Mouse (Mus musculus) C2C12 (cell line): Measurements from ENCODE around the gene Irf5. TPM values are rescaled to one million over a fixed set of nuclear protein-coding genes. Genes with fewer than 3 reads are reported as not detected.

Experiments
- H3K27me3 ChIP-seq: one replicate; pipeline ENCODE4 v1.6.1; 2011; ENCODE audit not compliant: control insufficient read depth, insufficient read depth, insufficient read length
- H3K36me3 ChIP-seq: one replicate; pipeline ENCODE4 v1.6.1; 2011; ENCODE audit not compliant: control insufficient read depth, insufficient read depth
- H3K4me3 ChIP-seq: one replicate; pipeline ENCODE4 v1.5.1; 2011; ENCODE audit warnings: mild to moderate bottlenecking, control low read depth; ENCODE audit not compliant: poor library complexity, insufficient read depth, severe bottlenecking
- H3K79me2 ChIP-seq: one replicate; pipeline ENCODE4 v1.6.1; 2011; ENCODE audit not compliant: control insufficient read depth, insufficient read depth
- H3K79me3 ChIP-seq: one replicate; pipeline ENCODE4 v1.6.1; 2011; ENCODE audit warnings: low read depth, control low read depth
- H3ac ChIP-seq: one replicate; pipeline ENCODE3; 2011; ENCODE audit warnings: low read depth; ENCODE audit not compliant: control insufficient read depth, insufficient read length
- CEBPB ChIP-seq: IDR thresholded peaks from one replicate; pipeline ENCODE4 v1.6.1; 2011; ENCODE audit warnings: low read depth, mild to moderate bottlenecking, control low read depth, moderate library complexity
- CTCF ChIP-seq: IDR thresholded peaks from one replicate; pipeline ENCODE4 v1.5.1; 2011; ENCODE audit not compliant: control insufficient read depth, insufficient read depth, insufficient read length
- FOSL1 ChIP-seq: IDR thresholded peaks from one replicate; pipeline ENCODE4 v1.8.0; 2011; ENCODE audit warnings: mild to moderate bottlenecking, low read length; ENCODE audit not compliant: poor library complexity, insufficient read depth, severe bottlenecking
- MAX ChIP-seq: IDR thresholded peaks from one replicate; pipeline ENCODE4 v1.6.1; 2011; ENCODE audit warnings: mild to moderate bottlenecking, control low read depth
- MYOD1 ChIP-seq: IDR thresholded peaks from one replicate; pipeline ENCODE4 v1.6.1; 2011; ENCODE audit warnings: low read depth; ENCODE audit not compliant: control insufficient read depth, insufficient read length
- MYOG ChIP-seq: IDR thresholded peaks from one replicate; pipeline ENCODE4 v1.6.1; 2011; ENCODE audit not compliant: control insufficient read depth, insufficient read length; ENCODE audit errors: extremely low read depth
- USF1 ChIP-seq: IDR thresholded peaks from one replicate; pipeline ENCODE4 v1.6.1; 2011; ENCODE audit warnings: low read depth, mild to moderate bottlenecking, control low read depth, moderate library complexity
- long read RNA-seq, 2 experiments: library from polyadenylated mRNA; unstranded; transcript quantifications; one replicate each; pipeline ENCODE4 v2.0.0; 2019 to 2020
- polyA plus RNA-seq: library from polyadenylated mRNA; unstranded; fragments of >200 nt; fragmentation: generic; extraction: Trizol; gene quantifications from one replicate; pipeline ENCODE4 v1.2.1, GENCODE M21; 2012; ENCODE audit warnings: missing spikeins

Gene Irf5
- 7.6 TPM for polyA plus RNA-seq
- long read RNA-seq, experiment 1, partial matches to known transcripts = 0 of 6 reads
- long read RNA-seq, experiment 1, other reads (novel, unspliced or antisense) = 2 of 6 reads
- long read RNA-seq, experiment 2, transcript Irf5-201 (9 exons, 2,189 nt) = major isoform, 29 of 36 reads
- long read RNA-seq, experiment 2, partial matches to known transcripts = 1 of 36 reads
- long read RNA-seq, experiment 2, other reads (novel, unspliced or antisense) = 6 of 36 reads

- TF ChIP-seq FOSL1 (no peak), MYOD1 (no peak), MAX (no peak), CTCF (no peak), CEBPB (no peak), USF1 (no peak), MYOG (no peak)
- Histone ChIP-seq H3K79me2 (no peaks in the 10 kb centered on the region), H3K79me3 (no peaks in the 10 kb centered on the region), H3K27me3 (no peaks in the 10 kb centered on the region), H3K36me3 (no peaks in the 10 kb centered on the region), H3K4me3 (peak within 1 kb of the TSS; percentile 23), H3ac (peak within 1 kb of the TSS; percentile 85)
These were observed at the start of gene Irf5 for GRCm38 (mm10) chr6:29526281-29527251. Gene Irf5 (plus strand): TSS chr6:29526625.

DNA sequence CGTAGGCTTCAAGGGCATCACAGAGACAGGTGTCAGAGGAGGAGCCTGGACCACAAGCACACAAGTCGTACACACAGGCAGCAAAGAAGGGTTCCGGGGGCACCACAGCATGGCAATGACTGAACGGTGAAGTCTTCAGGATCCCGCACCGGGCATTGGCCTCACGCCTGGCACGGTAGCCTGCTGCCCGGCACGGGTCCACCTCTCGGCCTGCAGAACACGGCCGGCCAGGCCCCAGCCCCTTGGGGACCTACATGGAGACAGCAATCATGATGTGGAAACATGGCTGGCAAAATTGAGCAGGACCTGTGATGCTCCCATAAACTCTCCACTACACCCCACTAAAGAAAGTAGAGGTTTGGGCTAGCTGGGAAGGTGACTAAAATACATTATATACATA lies 43.7 kb upstream of the Irf5 start:
- Histone ChIP-seq H3ac (no peak overlapping the region), H3K27me3 (peaks cover 33% of the 10 kb centered on the region), H3K79me2 (no peaks in the 10 kb centered on the region), H3K4me3 (no peak overlapping the region), H3K36me3 (no peaks in the 10 kb centered on the region), H3K79me3 (no peaks in the 10 kb centered on the region)
- TF ChIP-seq USF1 = no peak

DNA sequence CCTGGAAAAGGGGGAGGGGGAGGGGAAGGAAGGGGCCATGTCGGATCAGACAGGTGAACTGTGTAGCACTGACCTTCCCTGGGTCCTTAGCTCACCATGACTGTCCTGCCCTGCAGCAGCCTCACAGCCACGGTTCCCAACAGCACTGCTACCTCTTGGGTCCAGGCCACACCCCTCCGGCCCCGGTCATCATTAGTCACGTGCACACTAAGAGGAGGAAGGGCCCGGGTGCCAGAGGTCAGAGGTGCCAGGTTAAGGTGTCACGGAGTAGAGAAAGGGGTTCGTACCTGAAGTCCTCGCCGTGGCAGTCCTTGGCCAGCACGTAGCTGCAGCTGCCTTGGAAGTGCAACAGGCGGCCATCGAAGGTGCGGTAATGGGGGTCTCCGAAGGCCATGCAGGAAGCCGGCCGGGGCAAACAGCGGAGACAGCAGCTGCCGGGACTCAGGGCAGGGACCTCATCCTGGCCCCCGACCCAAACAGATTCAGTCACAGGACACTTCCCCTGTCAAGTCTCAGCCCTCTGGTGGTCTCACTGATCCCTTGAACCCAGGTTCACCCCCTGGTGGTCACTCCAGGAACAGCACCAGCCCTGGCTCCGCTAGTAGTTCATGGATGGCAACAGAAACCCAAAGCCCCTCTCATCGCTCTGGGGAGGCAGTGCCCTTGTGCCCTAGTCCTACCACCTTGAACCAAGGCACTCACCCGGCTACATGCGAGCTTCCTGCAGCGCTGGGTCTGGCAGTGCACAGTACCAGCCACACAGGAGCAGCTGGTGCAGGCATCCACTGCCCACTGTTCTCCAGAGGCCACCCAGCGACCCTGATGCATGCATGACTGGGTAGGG lies 41.5 kb upstream of the Irf5 start:
- no peak overlapping the region for H3K4me3 ChIP-seq

GRCm38 (mm10) chr6:29485951-29486350 lies 40.5 kb upstream of the Irf5 start:
- H3ac ChIP-seq = no peak overlapping the region
- no peaks in the 10 kb centered on the region for H3K36me3 ChIP-seq
- H3K27me3 ChIP-seq = peaks cover 38% of the 10 kb centered on the region
- H3K79me2 ChIP-seq = no peaks in the 10 kb centered on the region
- H3K79me3 ChIP-seq = no peaks in the 10 kb centered on the region
- H3K4me3 ChIP-seq = no peak overlapping the region
- TF ChIP-seq MAX (no peak), USF1 (no peak)

More for the DNA sequence above, 41.5 kb upstream of the Irf5 start:
- TF ChIP-seq CTCF (peak; percentile 60), MYOG (no peak), USF1 (peak; percentile 58)
- Histone ChIP-seq H3K79me2 (no peaks in the 10 kb centered on the region), H3ac (no peak overlapping the region), H3K27me3 (peaks cover 34% of the 10 kb centered on the region), H3K79me3 (no peaks in the 10 kb centered on the region), H3K36me3 (no peaks in the 10 kb centered on the region)

DNA sequence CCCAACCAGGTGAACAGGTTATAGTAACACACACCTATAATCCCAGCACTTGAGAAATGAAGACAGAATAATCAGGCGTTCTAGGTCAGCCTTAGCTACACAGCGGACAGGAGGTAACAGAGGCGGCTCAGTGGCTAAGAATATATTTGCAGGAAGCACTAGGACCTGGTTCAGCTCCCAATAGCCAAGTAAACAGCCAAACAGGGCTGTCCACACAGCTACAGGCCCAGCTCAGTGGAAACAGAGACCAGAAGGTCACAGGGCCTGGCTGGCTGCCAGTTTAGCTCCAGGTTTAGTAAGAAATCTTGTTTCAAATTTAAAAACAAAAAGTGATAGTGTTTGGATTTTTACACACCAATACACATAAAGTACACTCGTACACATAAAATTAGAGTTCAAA lies 32.3 kb upstream of the Irf5 start:
- peaks cover 27% of the 10 kb centered on the region for H3K27me3 ChIP-seq
- H3K4me3 ChIP-seq = no peak overlapping the region
- H3K79me2 ChIP-seq = no peaks in the 10 kb centered on the region
- H3K79me3 ChIP-seq = no peaks in the 10 kb centered on the region
- TF ChIP-seq MYOG = no peak
- TF ChIP-seq MYOD1 = no peak
- TF ChIP-seq USF1 = no peak
- no peak for TF ChIP-seq MAX
- TF ChIP-seq CEBPB = no peak
- TF ChIP-seq FOSL1 = no peak
- TF ChIP-seq CTCF = no peak
- no peak overlapping the region for H3ac ChIP-seq
- H3K36me3 ChIP-seq = no peaks in the 10 kb centered on the region

DNA sequence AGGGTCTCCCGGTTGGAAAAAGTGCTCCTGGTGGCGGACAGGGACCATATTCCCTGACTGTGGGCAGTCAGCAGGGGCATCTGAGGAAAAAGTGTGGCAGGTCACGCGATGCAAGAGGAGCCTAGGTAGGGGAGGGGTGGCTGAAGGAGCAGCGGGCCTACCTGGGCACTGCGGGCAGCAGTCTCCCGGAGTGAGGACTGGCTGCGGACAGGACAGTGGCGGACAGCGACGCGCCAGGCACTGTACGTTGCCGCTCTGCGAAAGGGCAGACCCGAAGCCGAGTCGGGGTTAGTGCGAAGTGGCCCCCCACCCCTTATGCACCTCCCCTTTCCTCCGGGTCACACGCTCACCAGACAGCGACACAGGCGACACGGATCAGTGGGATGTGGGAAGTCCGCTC lies 30.2 kb upstream of the Irf5 start:
- H3K79me2 ChIP-seq = no peaks in the 10 kb centered on the region
- no peak overlapping the region for H3ac ChIP-seq
- H3K36me3 ChIP-seq = no peaks in the 10 kb centered on the region
- H3K4me3 ChIP-seq = no peak overlapping the region
- TF ChIP-seq MYOD1 = no peak
- H3K79me3 ChIP-seq = no peaks in the 10 kb centered on the region
- H3K27me3 ChIP-seq = peaks cover 23% of the 10 kb centered on the region
